Mouse (Mus musculus) CH12.LX (cell line): Measurements from ENCODE around the gene Trim41. TPM values are rescaled to one million over a fixed set of nuclear protein-coding genes. Genes with fewer than 3 reads are reported as not detected.

Experiments
- DNase-seq: peaks from one replicate; pipeline ENCODE4 v3.0.0-alpha.2; 2013; ENCODE audit errors: extremely low read depth
- H3K27ac ChIP-seq: 2 replicates; pipeline ENCODE4 v1.5.1; 2012; ENCODE audit warnings: low read depth, mild to moderate bottlenecking, control low read depth, moderate library complexity; ENCODE audit not compliant: insufficient read depth
- H3K27me3 ChIP-seq: replicated peaks from 2 replicates; pipeline ENCODE3; 2012; ENCODE audit warnings: inconsistent platforms
- H3K36me3 ChIP-seq, 2 experiments: replicated peaks in 1 of 2; 2 replicates each; pipeline versions ENCODE3 to v1.6.1; 2012; ENCODE audit warnings: inconsistent platforms in 1 of 2, low read length in 1 of 2, mild to moderate bottlenecking in 1 of 2, mixed read lengths in 1 of 2, moderate library complexity in 1 of 2; ENCODE audit not compliant: control insufficient read depth in 1 of 2, insufficient read depth in 1 of 2
- H3K4me1 ChIP-seq, 2 experiments: 2 replicates each; pipeline ENCODE4 v1.6.1; 2012; ENCODE audit warnings: inconsistent platforms in 1 of 2, moderate library complexity in 1 of 2; ENCODE audit not compliant: insufficient read depth in 2 of 2, control insufficient read depth in 1 of 2
- H3K4me2 ChIP-seq: 2 replicates; pipeline ENCODE4 v1.6.1; 2012; ENCODE audit warnings: low read depth, mild to moderate bottlenecking, control low read depth; ENCODE audit not compliant: poor library complexity, insufficient read depth, severe bottlenecking
- H3K4me3 ChIP-seq, 3 experiments: fragments of 150-350 bp in 1 of 3; sonication (generic) in 1 of 3; replicated peaks in 1 of 3; 2 replicates each; pipeline versions ENCODE3 to v1.5.1; 2011 to 2012; ENCODE audit warnings: low read depth in 2 of 3, low read length in 2 of 3, mild to moderate bottlenecking in 2 of 3, moderate library complexity in 2 of 3, control low read depth in 1 of 3, improper control_type of control experiment in 1 of 3, inconsistent platforms in 1 of 3, mixed read lengths in 1 of 3; ENCODE audit not compliant: poor library complexity in 1 of 3
- H3K79me2 ChIP-seq: replicated peaks from 2 replicates; pipeline ENCODE4 v1.6.1; 2012; ENCODE audit warnings: mild to moderate bottlenecking, moderate library complexity; ENCODE audit not compliant: control insufficient read depth, poor library complexity, insufficient read depth, severe bottlenecking; ENCODE audit errors: extremely low read depth
- H3K9ac ChIP-seq: 2 replicates; pipeline ENCODE4 v1.6.1; 2012; ENCODE audit warnings: low read depth, mild to moderate bottlenecking, control low read depth, moderate library complexity; ENCODE audit not compliant: insufficient read depth
- H3K9me3 ChIP-seq: replicated peaks from 2 replicates; pipeline ENCODE3; 2012; ENCODE audit warnings: low read length, inconsistent platforms, mixed read lengths
- CHD1 ChIP-seq: IDR thresholded peaks from 2 replicates; pipeline ENCODE4 v1.6.1; 2012; ENCODE audit warnings: low read depth, low read length, improper control_type of control experiment, inconsistent platforms
- CTCF ChIP-seq, 2 experiments: IDR thresholded peaks in 1 of 2; conservative IDR thresholded peaks in 1 of 2; 2 replicates each; pipeline ENCODE4 v1.5.1; 2011 to 2012; ENCODE audit warnings: low read depth in 2 of 2, low read length in 2 of 2, improper control_type of control experiment in 1 of 2, inconsistent platforms in 1 of 2, mild to moderate bottlenecking in 1 of 2, moderate library complexity in 1 of 2
- E2F4 ChIP-seq: IDR thresholded peaks from 2 replicates; pipeline ENCODE4 v1.6.1; 2011; ENCODE audit warnings: low read depth, low read length, improper control_type of control experiment; ENCODE audit not compliant: insufficient replicate concordance
- ELF1 ChIP-seq: IDR thresholded peaks from 2 replicates; pipeline ENCODE4 v1.6.1; 2014; ENCODE audit warnings: low read depth, mild to moderate bottlenecking, inconsistent platforms, low read length, improper control_type of control experiment
- EP300 ChIP-seq: IDR thresholded peaks from 2 replicates; pipeline ENCODE4 v1.6.1; 2011; ENCODE audit warnings: low read length, improper control_type of control experiment
- ETS1 ChIP-seq: conservative IDR thresholded peaks from 2 replicates; pipeline ENCODE4 v1.6.1; 2012; ENCODE audit warnings: low read depth, mild to moderate bottlenecking, inconsistent platforms, low read length, improper control_type of control experiment, moderate library complexity
- GABPA ChIP-seq: IDR thresholded peaks from 2 replicates; pipeline ENCODE4 v1.6.1; 2012; ENCODE audit warnings: low read depth, low read length, improper control_type of control experiment, inconsistent platforms; ENCODE audit not compliant: insufficient replicate concordance
- HCFC1 ChIP-seq: IDR thresholded peaks from 2 replicates; pipeline ENCODE4 v1.6.1; 2012; ENCODE audit warnings: low read depth, mild to moderate bottlenecking, inconsistent platforms, low read length, improper control_type of control experiment
- IRF4 ChIP-seq: IDR thresholded peaks from 2 replicates; pipeline ENCODE4 v1.6.1; 2014; ENCODE audit warnings: low read depth, mild to moderate bottlenecking, inconsistent platforms, low read length, improper control_type of control experiment
- JUN ChIP-seq: IDR thresholded peaks from 2 replicates; pipeline ENCODE4 v1.6.1; 2011; ENCODE audit warnings: low read depth, mild to moderate bottlenecking, low read length, improper control_type of control experiment, moderate library complexity; ENCODE audit not compliant: insufficient read depth
- JUND ChIP-seq: conservative IDR thresholded peaks from 2 replicates; pipeline ENCODE4 v1.6.1; 2011; ENCODE audit warnings: low read depth, low read length, improper control_type of control experiment
- KAT2A ChIP-seq: IDR thresholded peaks from 2 replicates; pipeline ENCODE4 v1.6.1; 2012; ENCODE audit warnings: low read length, improper control_type of control experiment, inconsistent platforms; ENCODE audit not compliant: insufficient replicate concordance
- MAFK ChIP-seq: IDR thresholded peaks from 2 replicates; pipeline ENCODE4 v1.6.1; 2011; ENCODE audit warnings: low read length, improper control_type of control experiment; ENCODE audit not compliant: insufficient replicate concordance
- MAX ChIP-seq: IDR thresholded peaks from 2 replicates; pipeline ENCODE4 v1.6.1; 2011; ENCODE audit warnings: low read length, improper control_type of control experiment
- MAZ ChIP-seq: IDR thresholded peaks from 2 replicates; pipeline ENCODE4 v1.6.1; 2012; ENCODE audit warnings: low read depth, mild to moderate bottlenecking, inconsistent platforms, low read length, improper control_type of control experiment, moderate library complexity
- MEF2A ChIP-seq: IDR thresholded peaks from 2 replicates; pipeline ENCODE4 v1.6.1; 2014; ENCODE audit warnings: low read depth, mild to moderate bottlenecking, inconsistent platforms, low read length, improper control_type of control experiment, borderline replicate concordance
- MXI1 ChIP-seq: IDR thresholded peaks from 2 replicates; pipeline ENCODE4 v1.6.1; 2011; ENCODE audit warnings: mild to moderate bottlenecking, low read depth, low read length, improper control_type of control experiment
- MYC ChIP-seq: IDR thresholded peaks from 2 replicates; pipeline ENCODE4 v1.6.1; 2011; ENCODE audit warnings: low read depth, mild to moderate bottlenecking, improper control_type of control experiment, low read length
- NELFE ChIP-seq: IDR thresholded peaks from 2 replicates; pipeline ENCODE4 v1.6.1; 2011; ENCODE audit warnings: low read depth, low read length, improper control_type of control experiment
- NRF1 ChIP-seq: IDR thresholded peaks from 2 replicates; pipeline ENCODE4 v1.6.1; 2014; ENCODE audit warnings: low read depth, mild to moderate bottlenecking, inconsistent platforms, low read length, improper control_type of control experiment, moderate library complexity
- POLR2A ChIP-seq: IDR thresholded peaks from 2 replicates; pipeline ENCODE4 v1.6.1; 2011; ENCODE audit warnings: low read depth, mild to moderate bottlenecking, improper control_type of control experiment, low read length
- POLR2AphosphoS2 ChIP-seq: IDR thresholded peaks from 2 replicates; pipeline ENCODE4 v1.6.1; 2011; ENCODE audit warnings: low read depth, low read length, improper control_type of control experiment
- RAD21 ChIP-seq: IDR thresholded peaks from 2 replicates; pipeline ENCODE4 v1.6.1; 2011; ENCODE audit warnings: low read depth, mild to moderate bottlenecking, low read length, improper control_type of control experiment, moderate library complexity
- RCOR1 ChIP-seq: conservative IDR thresholded peaks from 2 replicates; pipeline ENCODE4 v1.6.1; 2012; ENCODE audit warnings: low read depth, mild to moderate bottlenecking, inconsistent platforms, low read length, improper control_type of control experiment
- SIN3A ChIP-seq: IDR thresholded peaks from 2 replicates; pipeline ENCODE4 v1.6.1; 2012; ENCODE audit warnings: low read length, improper control_type of control experiment, inconsistent platforms
- SMC3 ChIP-seq: IDR thresholded peaks from 2 replicates; pipeline ENCODE4 v1.6.1; 2011; ENCODE audit warnings: low read depth, low read length, improper control_type of control experiment
- TBP ChIP-seq: conservative IDR thresholded peaks from 2 replicates; pipeline ENCODE4 v1.6.1; 2011; ENCODE audit warnings: low read depth, low read length, improper control_type of control experiment
- TCF12 ChIP-seq: IDR thresholded peaks from 2 replicates; pipeline ENCODE4 v1.6.1; 2014; ENCODE audit warnings: low read depth, mild to moderate bottlenecking, inconsistent platforms, low read length, improper control_type of control experiment
- UBTF ChIP-seq: IDR thresholded peaks from 2 replicates; pipeline ENCODE4 v1.6.1; 2012; ENCODE audit warnings: low read depth, mild to moderate bottlenecking, inconsistent platforms, low read length, improper control_type of control experiment, moderate library complexity
- USF1 ChIP-seq: IDR thresholded peaks from 2 replicates; pipeline ENCODE4 v1.6.1; 2014; ENCODE audit warnings: low read depth, mild to moderate bottlenecking, inconsistent platforms, low read length, improper control_type of control experiment
- USF2 ChIP-seq: conservative IDR thresholded peaks from 2 replicates; pipeline ENCODE4 v1.6.1; 2011; ENCODE audit warnings: low read depth, low read length, improper control_type of control experiment
- ZKSCAN1 ChIP-seq: IDR thresholded peaks from 2 replicates; pipeline ENCODE4 v1.6.1; 2012; ENCODE audit warnings: low read depth, inconsistent platforms, low read length, improper control_type of control experiment, borderline replicate concordance
- ZNF384 ChIP-seq: IDR thresholded peaks from 2 replicates; pipeline ENCODE4 v1.6.1; 2012; ENCODE audit warnings: low read depth, low read length, improper control_type of control experiment, inconsistent platforms
- dilution Hi-C: fragments of 300-500 bp; cut with MboI; formaldehyde crosslinking; loops from 2 replicates; pipeline ENCODE4 v1.14.3; 2020; ENCODE audit warnings: low sequenced_read_pairs; ENCODE audit not compliant: extremely low pct_unique_long_range_greater_than_20kb, extremely low pct_ligation_motif_present
- in situ Hi-C: fragments of 300-500 bp; cut with MboI; formaldehyde crosslinking; loops from 3 replicates; pipeline ENCODE4 v1.14.3; 2019; ENCODE audit warnings: low sequenced_read_pairs, low pct_ligation_motif_present, low pct_unique_long_range_greater_than_20kb, mixed read lengths
- polyA plus RNA-seq: library from polyadenylated mRNA; unstranded; fragments of >175 nt; gene quantifications from 2 replicates; pipeline ENCODE4 v1.2.1, GENCODE M21; 2012; ENCODE audit warnings: low read depth; ENCODE audit not compliant: insufficient read length
- total RNA-seq, 2 experiments: library from RNA; depleted of rRNA; stranded (reverse); fragments of 300-350 nt in 1 of 2; fragments of >200 nt in 1 of 2; gene quantifications; 2 replicates each; pipeline ENCODE4 v1.2.3; 2012 to 2014

Gene Trim41
- total and polyA plus RNA-seq, 3 experiments: 18.8 to 51.6 (median 36.0) TPM

DNA sequence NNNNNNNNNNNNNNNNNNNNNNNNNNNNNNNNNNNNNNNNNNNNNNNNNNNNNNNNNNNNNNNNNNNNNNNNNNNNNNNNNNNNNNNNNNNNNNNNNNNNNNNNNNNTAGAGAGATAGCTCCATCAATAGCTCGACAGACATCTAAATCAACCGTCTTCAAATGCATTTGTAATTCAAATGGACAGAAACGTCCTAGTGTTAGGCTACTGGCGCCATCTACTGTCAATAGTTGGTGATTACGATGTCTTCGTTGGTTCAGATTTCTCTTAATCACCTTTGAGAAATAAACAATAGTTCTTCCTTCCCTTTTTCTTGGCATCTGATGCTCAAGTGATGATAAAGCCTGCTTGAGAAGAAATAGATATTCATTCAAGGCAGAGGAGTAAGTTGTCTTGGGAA is 41.9 kb upstream of the Trim41 start (continued):
- TF ChIP-seq RAD21: peak; percentile 100
- TF ChIP-seq MYC: no peak
- TF ChIP-seq KAT2A: no peak

DNA sequence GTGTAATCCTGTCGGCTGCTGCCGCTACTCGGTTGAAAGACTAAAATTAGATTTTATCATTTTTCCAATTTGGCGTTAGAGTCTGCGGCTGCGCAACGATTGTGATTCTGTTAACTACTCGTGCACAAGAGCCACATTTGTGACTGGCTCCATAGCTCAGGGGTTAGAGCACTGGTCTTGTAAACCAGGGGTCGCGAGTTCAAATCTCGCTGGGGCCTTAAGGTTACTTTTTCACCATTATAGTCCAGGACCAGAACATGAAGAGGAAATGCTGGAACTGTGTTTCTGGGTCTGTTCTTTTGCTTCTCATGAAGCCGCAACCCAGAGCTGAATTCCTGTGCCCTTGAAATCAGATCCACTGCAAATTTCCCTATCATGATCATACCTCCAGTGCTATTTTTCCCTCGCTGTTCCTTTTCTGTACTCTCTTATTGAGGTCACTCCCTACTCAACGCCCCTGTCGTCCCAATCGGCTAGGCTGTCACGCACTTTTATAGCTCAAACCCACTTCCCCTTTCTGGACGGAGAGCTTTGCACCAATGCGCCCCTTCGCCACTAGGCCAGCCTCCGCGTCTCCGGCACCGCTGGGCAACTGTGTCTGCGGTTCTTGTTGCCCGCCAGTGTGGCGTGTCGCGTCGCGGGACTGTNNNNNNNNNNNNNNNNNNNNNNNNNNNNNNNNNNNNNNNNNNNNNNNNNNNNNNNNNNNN is 36.5 kb upstream of the Trim41 start:
- Histone ChIP-seq H3K4me3 (peak overlapping the region; percentile 58 to 88 (median 64)), H3K9me3 (peaks cover 12% of the 10 kb centered on the region), H3K36me3 (peaks cover 18 to 21% of the 10 kb centered on the region in 2 experiments), H3K27me3 (peaks cover 2% of the 10 kb centered on the region), H3K4me2 (peak overlapping the region; percentile 59), H3K4me1 (peaks cover 0 to 24% of the 10 kb centered on the region in 2 experiments; a peak in 2 of 4 replicates), H3K9ac (peak overlapping the region; percentile 68), H3K27ac (peak overlapping the region; percentile 61), H3K79me2 (no peaks in the 10 kb centered on the region)
- dilution Hi-C loops (no loop called here), in situ Hi-C loops (loop anchor here (5.0 to 25.0 kb wide), 3 partner anchors 36 to 559 kb away; partner anchors contain the start of genes Olfr1389 and Trim41)
- DNase-seq: peak; percentile 94
- TF ChIP-seq ZKSCAN1 (no peak), RCOR1 (peak; percentile 21; the same call in 1 of the 2 replicates), E2F4 (0 out of 2 replicates have a peak, but pooled peaks have one; percentile 63), SIN3A (peak; percentile 96; the same call in 1 of the 2 replicates), RAD21 (peak; percentile 13), JUN (0 out of 2 replicates have a peak, but pooled peaks have one; percentile 25), EP300 (peak; percentile 76), USF1 (no peak), POLR2AphosphoS2 (no peak), USF2 (no peak), MEF2A (peak; percentile 77; the same call in 1 of the 2 replicates), HCFC1 (peak; percentile 62), SMC3 (peak; percentile 27), ELF1 (peak; percentile 99), TBP (peak; percentile 100), MXI1 (peak; percentile 79), IRF4 (peak; percentile 79), NRF1 (peak; percentile 85), ETS1 (peak; percentile 40; the same call in 1 of the 2 replicates), UBTF (peak; percentile 90), MAFK (peak; percentile 98), TCF12 (peak; percentile 46), GABPA (no peak), MAX (peak; percentile 61), POLR2A (peak; percentile 60), JUND (peak; percentile 38; the same call in 1 of the 2 replicates), CHD1 (peak; percentile 90; the same call in 1 of the 2 replicates), NELFE (peak; percentile 51; the same call in 1 of the 2 replicates), ZNF384 (no peak), MAZ (no peak), MYC (peak; percentile 77), CTCF (conservative IDR thresholded peaks at IDR 0.05 in 1 of 2, IDR thresholded peaks at IDR 0.05 in 1 of 2; ENCODE audit: low read depth in 2 of 2, low read length in 2 of 2) (peak in 1 of 2 experiments; percentile 44; a peak in 2 of 4 replicates), KAT2A (peak; percentile 81; the same call in 1 of the 2 replicates)
